Mouse (Mus musculus): ENCODE measurements around the gene Vcan. TPM values are rescaled to one million over a fixed set of nuclear protein-coding genes. Genes with fewer than 3 reads are reported as not detected.

Vcan gene
- polyA plus RNA-seq, 1 experiment, result 23.9 TPM

GRCm38 (mm10) chr13:89779208-89779911 lies 37.1 kb upstream of the Vcan start:
- no peaks in the 10 kb centered on the region for H3K36me3 ChIP-seq (ENCODE audit: control insufficient read depth, insufficient read depth)
- no peaks in the 10 kb centered on the region for H3K27me3 ChIP-seq (ENCODE audit: control insufficient read depth, insufficient read depth, insufficient read length)
- no peak overlapping the region for H3K4me2 ChIP-seq (ENCODE audit: low read depth)
- no peaks in the 10 kb centered on the region for H3K79me2 ChIP-seq (ENCODE audit: control insufficient read depth, insufficient read depth)
- H3K4me3 ChIP-seq, result no peak overlapping the region
- TF ChIP-seq SRF (IDR thresholded peaks at IDR 0.05; ENCODE audit: control insufficient read depth, insufficient read length, low read depth) (no peak), POLR2AphosphoS2 (IDR thresholded peaks at IDR 0.05; ENCODE audit: insufficient read length, low read depth) (no peak), TCF12 (IDR thresholded peaks at IDR 0.05; ENCODE audit: insufficient read depth, poor library complexity, severe bottlenecking) (no peak), USF1 (IDR thresholded peaks at IDR 0.05; ENCODE audit: low read depth) (no peak), MYOD1 (IDR thresholded peaks at IDR 0.05; ENCODE audit: control insufficient read depth in 1 of 3, insufficient read length in 2 of 3, low read depth in 2 of 3) (no peak), MAX (IDR thresholded peaks at IDR 0.05; ENCODE audit: low read depth) (no peak), MYOG (IDR thresholded peaks at IDR 0.05; ENCODE audit: control insufficient read depth in 1 of 3, insufficient read depth in 1 of 3, insufficient read length in 2 of 3, low read depth in 2 of 3) (no peak), TCF3 (IDR thresholded peaks at IDR 0.05; ENCODE audit: insufficient read length, low read depth) (no peak), POLR2A (IDR thresholded peaks at IDR 0.05; ENCODE audit: insufficient read length, low read depth) (no peak), CEBPB (IDR thresholded peaks at IDR 0.05; ENCODE audit: insufficient read depth, poor library complexity, severe bottlenecking) (no peak), REST (IDR thresholded peaks at IDR 0.05; ENCODE audit: insufficient read depth, insufficient read length) (no peak), E2F4 (IDR thresholded peaks at IDR 0.05; ENCODE audit: insufficient read depth) (no peak)
- H3ac ChIP-seq (ENCODE audit: control insufficient read depth, insufficient read length), result no peak overlapping the region

- no peaks in the 10 kb centered on the region for H3K79me2 ChIP-seq (ENCODE audit: control insufficient read depth, insufficient read depth)
- no peak overlapping the region for H3K4me2 ChIP-seq (ENCODE audit: low read depth)
- no peak overlapping the region for H3ac ChIP-seq (ENCODE audit: control insufficient read depth, insufficient read length)
- no peaks in the 10 kb centered on the region for H3K36me3 ChIP-seq (ENCODE audit: control insufficient read depth, insufficient read depth)
- H3K4me3 ChIP-seq, result no peak overlapping the region
- TF ChIP-seq POLR2AphosphoS2 (IDR thresholded peaks at IDR 0.05; ENCODE audit: insufficient read length, low read depth) (no peak), REST (IDR thresholded peaks at IDR 0.05; ENCODE audit: insufficient read depth, insufficient read length) (no peak), CEBPB (IDR thresholded peaks at IDR 0.05; ENCODE audit: insufficient read depth, poor library complexity, severe bottlenecking) (no peak), TCF3 (IDR thresholded peaks at IDR 0.05; ENCODE audit: insufficient read length, low read depth) (no peak), MYOD1 (IDR thresholded peaks at IDR 0.05; ENCODE audit: control insufficient read depth in 1 of 3, insufficient read length in 2 of 3, low read depth in 2 of 3) (no peak), TCF12 (IDR thresholded peaks at IDR 0.05; ENCODE audit: insufficient read depth, poor library complexity, severe bottlenecking) (no peak), MAX (IDR thresholded peaks at IDR 0.05; ENCODE audit: low read depth) (no peak), E2F4 (IDR thresholded peaks at IDR 0.05; ENCODE audit: insufficient read depth) (no peak), USF1 (IDR thresholded peaks at IDR 0.05; ENCODE audit: low read depth) (no peak), POLR2A (IDR thresholded peaks at IDR 0.05; ENCODE audit: insufficient read length, low read depth) (no peak), SRF (IDR thresholded peaks at IDR 0.05; ENCODE audit: control insufficient read depth, insufficient read length, low read depth) (no peak), MYOG (IDR thresholded peaks at IDR 0.05; ENCODE audit: control insufficient read depth in 1 of 3, insufficient read depth in 1 of 3, insufficient read length in 2 of 3, low read depth in 2 of 3) (no peak)
- H3K27me3 ChIP-seq (ENCODE audit: control insufficient read depth, insufficient read depth, insufficient read length), result no peaks in the 10 kb centered on the region
Observed at GRCm38 (mm10) chr13:89777764-89778163, 35.5 kb upstream of the Vcan start.

- Histone ChIP-seq H3K79me2 (ENCODE audit: control insufficient read depth, insufficient read depth) (no peaks in the 10 kb centered on the region), H3K4me3 (no peak overlapping the region), H3K36me3 (ENCODE audit: control insufficient read depth, insufficient read depth) (no peaks in the 10 kb centered on the region), H3K27me3 (ENCODE audit: control insufficient read depth, insufficient read depth, insufficient read length) (no peaks in the 10 kb centered on the region), H3K4me2 (ENCODE audit: low read depth) (no peak overlapping the region), H3ac (ENCODE audit: control insufficient read depth, insufficient read length) (no peak overlapping the region)
- TF ChIP-seq MYOG (IDR thresholded peaks at IDR 0.05; ENCODE audit: control insufficient read depth in 1 of 3, insufficient read depth in 1 of 3, insufficient read length in 2 of 3, low read depth in 2 of 3), result no peak
Observed at GRCm38 (mm10) chr13:89777146-89777545, 34.8 kb upstream of the Vcan start.

- Histone ChIP-seq H3K79me2 (ENCODE audit: control insufficient read depth, insufficient read depth) (no peaks in the 10 kb centered on the region), H3K36me3 (ENCODE audit: control insufficient read depth, insufficient read depth) (no peaks in the 10 kb centered on the region), H3K27me3 (ENCODE audit: control insufficient read depth, insufficient read depth, insufficient read length) (no peaks in the 10 kb centered on the region), H3K4me2 (ENCODE audit: low read depth) (no peak overlapping the region), H3ac (ENCODE audit: control insufficient read depth, insufficient read length) (no peak overlapping the region), H3K4me3 (no peak overlapping the region)
- TF ChIP-seq MAX (IDR thresholded peaks at IDR 0.05; ENCODE audit: low read depth), result no peak
- no peak for TF ChIP-seq CEBPB (IDR thresholded peaks at IDR 0.05; ENCODE audit: insufficient read depth, poor library complexity, severe bottlenecking)
- TF ChIP-seq E2F4 (IDR thresholded peaks at IDR 0.05; ENCODE audit: insufficient read depth), result no peak
- no peak for TF ChIP-seq USF1 (IDR thresholded peaks at IDR 0.05; ENCODE audit: low read depth)
- no peak for TF ChIP-seq SRF (IDR thresholded peaks at IDR 0.05; ENCODE audit: control insufficient read depth, insufficient read length, low read depth)
- no peak for TF ChIP-seq TCF12 (IDR thresholded peaks at IDR 0.05; ENCODE audit: insufficient read depth, poor library complexity, severe bottlenecking)
- no peak for TF ChIP-seq REST (IDR thresholded peaks at IDR 0.05; ENCODE audit: insufficient read depth, insufficient read length)
- no peak for TF ChIP-seq POLR2AphosphoS2 (IDR thresholded peaks at IDR 0.05; ENCODE audit: insufficient read length, low read depth)
- no peak for TF ChIP-seq POLR2A (IDR thresholded peaks at IDR 0.05; ENCODE audit: insufficient read length, low read depth)
- no peak for TF ChIP-seq TCF3 (IDR thresholded peaks at IDR 0.05; ENCODE audit: insufficient read length, low read depth)
- TF ChIP-seq MYOD1 (IDR thresholded peaks at IDR 0.05; ENCODE audit: control insufficient read depth in 1 of 3, insufficient read length in 2 of 3, low read depth in 2 of 3), result no peak
- TF ChIP-seq MYOG (IDR thresholded peaks at IDR 0.05; ENCODE audit: control insufficient read depth in 1 of 3, insufficient read depth in 1 of 3, insufficient read length in 2 of 3, low read depth in 2 of 3), result no peak
Observed at GRCm38 (mm10) chr13:89766551-89766950, 24.2 kb upstream of the Vcan start.

Measured in myocyte (in vitro differentiated cells).